Mouse (Mus musculus): ENCODE data around the gene Trp63.
"Not testable (repeated sequence)": the region's sequence is repeated elsewhere in the genome, so short reads cannot be mapped to it uniquely, and the experiment has no call there.

Gene Trp63

GRCm38 (mm10) chr16:25683531-25684248 lies at the start of gene Trp63:
Gene Trp63 (plus strand): TSS chr16:25683763.
- DNase-seq, result no peak

- DNase-seq, result not testable (repeated sequence)
Measured at GRCm38 (mm10) chr16:25644716-25645115, 38.8 kb upstream of the Trp63 start.

GRCm38 (mm10) chr16:25660510-25661235 lies 22.9 kb upstream of the Trp63 start:
- DNase-seq, result no peak

GRCm38 (mm10) chr16:25663116-25663515 lies 20.4 kb upstream of the Trp63 start:
- DNase-seq, result no peak

GRCm38 (mm10) chr16:25673861-25674440 lies 9.6 kb upstream of the Trp63 start:
- no peak for DNase-seq

GRCm38 (mm10) chr16:25680369-25680768 lies 3.2 kb upstream of the Trp63 start:
- DNase-seq, result no peak

- no peak for DNase-seq
Measured at GRCm38 (mm10) chr16:25682533-25682932, 1.0 kb upstream of the Trp63 start.

GRCm38 (mm10) chr16:25684572-25684971 lies 1.0 kb downstream of the Trp63 start:
- DNase-seq, result no peak

- DNase-seq, result no peak
Measured at GRCm38 (mm10) chr16:25690612-25691011, 7.0 kb downstream of the Trp63 start.

GRCm38 (mm10) chr16:25701252-25701651 lies 17.7 kb downstream of the Trp63 start:
- no peak for DNase-seq

- DNase-seq, result no peak
Measured at GRCm38 (mm10) chr16:25706260-25706659, 22.7 kb downstream of the Trp63 start.

GRCm38 (mm10) chr16:25715790-25716189 lies 32.2 kb downstream of the Trp63 start:
- no peak for DNase-seq

- DNase-seq, result no peak
Measured at GRCm38 (mm10) chr16:25723131-25723530, 39.6 kb downstream of the Trp63 start.

- no peak for DNase-seq
Measured at GRCm38 (mm10) chr16:25727001-25727400, 43.4 kb downstream of the Trp63 start.

GRCm38 (mm10) chr16:25727957-25728506 lies 44.5 kb downstream of the Trp63 start:
- peak; percentile 17 to 18 for DNase-seq

GRCm38 (mm10) chr16:25736912-25737311 lies 53.3 kb downstream of the Trp63 start:
- no peak for DNase-seq

GRCm38 (mm10) chr16:25737623-25738050 lies 54.1 kb downstream of the Trp63 start:
- no peak for DNase-seq

GRCm38 (mm10) chr16:25746807-25747206 lies 63.2 kb downstream of the Trp63 start:
- DNase-seq, result peak; percentile 17 to 26

- DNase-seq, result peak; percentile 30 to 35
Measured at GRCm38 (mm10) chr16:25751866-25752265, 68.3 kb downstream of the Trp63 start.

- peak; percentile 22 to 35 for DNase-seq
Measured at GRCm38 (mm10) chr16:25758108-25758507, 74.5 kb downstream of the Trp63 start.

GRCm38 (mm10) chr16:25765549-25765948 lies 82.0 kb downstream of the Trp63 start:
- no peak for DNase-seq

- DNase-seq, result no peak
Measured at GRCm38 (mm10) chr16:25774611-25775010, 91.0 kb downstream of the Trp63 start.

GRCm38 (mm10) chr16:25777501-25777900 lies 93.9 kb downstream of the Trp63 start:
- DNase-seq, result no peak

GRCm38 (mm10) chr16:25779964-25780363 lies 96.4 kb downstream of the Trp63 start:
- no peak for DNase-seq
